Mouse (Mus musculus) retina, adult 2 months (tissue): ENCODE data around the gene Chchd6.

Source experiments
- DNase-seq: peaks from one replicate; pipeline ENCODE4 v3.0.0-alpha.2; 2012; ENCODE audit warnings: low read depth, low spot score

Chchd6 gene

DNA sequence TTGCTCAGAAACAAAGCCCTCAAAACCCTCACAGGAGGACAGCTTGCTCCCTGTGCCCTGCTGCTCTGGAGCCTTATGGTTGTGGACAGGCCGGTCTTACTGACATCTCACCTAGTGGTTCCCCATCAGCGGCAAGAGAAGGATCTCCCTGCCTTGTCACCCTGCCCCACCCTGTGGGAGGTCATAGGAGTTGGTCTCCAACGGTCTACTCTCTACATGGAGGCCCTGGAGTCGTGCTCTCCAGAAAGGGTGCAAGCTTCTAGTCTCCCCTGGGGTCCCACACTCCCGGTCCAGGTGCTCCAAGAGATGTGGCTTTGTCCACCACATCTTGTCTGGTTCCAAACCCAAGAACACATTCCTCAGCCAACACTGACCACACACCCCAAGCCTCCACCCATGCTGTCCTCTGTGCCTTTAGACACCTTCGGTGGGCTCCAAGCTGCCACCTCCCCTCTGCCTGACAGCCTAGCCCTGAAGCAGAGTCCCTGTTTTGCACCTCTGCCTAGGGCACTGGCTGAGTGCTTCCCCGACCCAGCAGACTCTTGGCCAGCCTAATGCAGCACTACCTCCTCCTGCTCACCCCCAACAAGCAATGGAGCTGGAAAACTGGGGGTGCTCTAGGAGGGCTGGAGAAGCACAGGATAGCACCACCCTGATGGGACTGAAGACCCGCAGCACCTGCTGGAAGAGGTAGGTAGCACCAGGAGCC is 234.6 kb downstream of the Chchd6 start:
- no peak for DNase-seq

DNA sequence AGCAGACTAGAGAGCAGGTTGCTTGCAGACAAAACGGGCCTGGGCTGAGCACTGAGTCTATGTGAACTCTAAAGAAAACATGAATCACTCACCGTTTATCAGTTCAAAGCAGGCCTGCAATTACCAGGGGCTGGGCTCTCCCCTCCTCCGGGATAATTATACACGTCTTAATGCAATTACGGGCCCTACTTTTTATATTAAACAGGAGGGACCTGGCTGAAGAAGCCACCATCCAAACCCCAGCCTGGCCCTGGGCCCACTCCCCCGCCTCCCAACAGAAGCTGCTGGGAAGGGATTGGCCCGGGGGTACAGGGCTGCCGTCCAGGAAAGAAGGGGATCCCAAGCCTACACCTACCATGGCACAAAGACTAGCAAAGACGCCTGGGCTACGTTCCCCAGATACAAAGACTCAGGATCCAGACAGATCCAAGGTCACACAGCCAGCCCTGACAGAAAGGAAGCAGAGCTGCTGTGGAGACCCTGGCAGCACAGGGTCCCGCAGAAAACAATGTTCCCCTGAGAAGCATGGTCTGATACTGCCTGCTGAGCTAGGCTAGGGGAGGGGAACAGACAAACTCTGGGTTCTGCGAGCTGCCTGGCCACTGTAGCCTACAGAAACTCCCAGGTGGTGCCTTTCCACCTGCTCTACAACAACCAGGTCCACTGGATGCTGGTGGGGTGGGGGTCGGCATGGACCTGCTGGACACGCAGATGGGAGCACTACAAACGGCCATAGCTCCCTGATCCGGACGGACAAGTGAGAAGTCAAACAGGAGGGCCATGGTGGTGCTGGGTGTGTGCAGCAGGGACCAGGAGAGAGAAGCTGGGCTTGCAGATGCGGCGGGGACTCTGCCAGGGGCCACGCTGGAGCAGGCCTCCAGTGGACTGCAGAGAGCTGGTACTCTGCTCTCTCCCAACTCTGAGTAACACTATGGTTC is 235.4 kb downstream of the Chchd6 start:
- DNase-seq, result no peak

DNA sequence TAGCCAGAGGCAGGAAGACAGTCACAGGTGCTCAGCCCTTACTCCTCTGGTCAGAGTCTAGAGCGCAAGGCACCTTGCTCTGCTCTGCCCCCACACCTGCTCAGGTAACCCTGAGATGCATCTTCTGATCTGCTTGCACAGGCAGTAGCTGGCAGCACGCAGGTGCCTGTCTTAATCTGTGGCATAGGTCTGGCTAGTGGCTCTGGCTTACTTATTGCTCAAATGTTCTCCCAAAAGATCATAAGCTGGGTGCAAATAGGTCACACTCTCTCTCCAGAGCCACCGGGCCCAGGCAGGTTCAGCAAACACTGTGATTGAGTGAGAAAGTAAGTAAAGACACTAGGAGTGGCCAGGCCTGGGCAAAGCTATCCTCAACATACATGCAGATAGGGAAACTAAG is 236.3 kb downstream of the Chchd6 start:
- no peak for DNase-seq

DNA sequence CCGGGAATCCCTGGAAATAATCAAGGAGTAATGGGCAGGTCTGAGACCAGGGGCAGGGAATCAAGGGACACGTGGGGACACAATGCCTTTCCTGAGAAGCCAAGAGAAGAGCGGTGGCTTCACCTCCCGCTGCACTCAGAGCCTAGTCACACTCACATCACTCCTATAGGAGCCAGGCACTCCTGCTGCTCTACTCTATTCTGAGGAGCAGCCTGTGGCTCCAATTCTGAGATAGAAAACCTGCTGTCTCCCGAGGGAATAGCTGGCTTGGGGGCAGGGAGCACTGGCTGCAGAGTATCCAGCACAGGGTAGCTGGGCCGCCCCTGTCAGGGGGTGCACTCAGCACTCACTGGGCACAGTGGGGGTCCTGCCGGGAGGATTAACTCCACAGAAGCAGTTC is 239.8 kb downstream of the Chchd6 start:
- no peak for DNase-seq

DNA sequence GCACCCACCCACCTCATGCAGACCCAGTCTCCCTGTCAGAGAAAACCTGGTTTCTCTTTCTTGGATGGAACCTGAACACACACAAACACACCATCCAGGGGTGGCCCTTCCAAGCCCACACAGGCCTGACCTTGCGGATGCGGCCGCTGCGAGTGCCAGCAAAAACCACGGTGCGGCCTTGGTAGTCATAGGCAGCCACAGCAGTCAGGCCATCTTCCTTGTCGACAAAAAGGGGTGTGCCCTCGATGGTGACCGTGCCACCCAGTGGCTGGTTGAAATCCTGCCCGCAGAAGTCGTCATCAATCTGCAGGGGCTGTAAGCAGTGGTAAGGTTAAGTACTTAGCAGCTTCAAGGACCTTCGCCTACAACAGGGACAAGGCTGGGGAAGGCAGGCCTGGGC is 240.7 kb downstream of the Chchd6 start:
- no peak for DNase-seq

DNA sequence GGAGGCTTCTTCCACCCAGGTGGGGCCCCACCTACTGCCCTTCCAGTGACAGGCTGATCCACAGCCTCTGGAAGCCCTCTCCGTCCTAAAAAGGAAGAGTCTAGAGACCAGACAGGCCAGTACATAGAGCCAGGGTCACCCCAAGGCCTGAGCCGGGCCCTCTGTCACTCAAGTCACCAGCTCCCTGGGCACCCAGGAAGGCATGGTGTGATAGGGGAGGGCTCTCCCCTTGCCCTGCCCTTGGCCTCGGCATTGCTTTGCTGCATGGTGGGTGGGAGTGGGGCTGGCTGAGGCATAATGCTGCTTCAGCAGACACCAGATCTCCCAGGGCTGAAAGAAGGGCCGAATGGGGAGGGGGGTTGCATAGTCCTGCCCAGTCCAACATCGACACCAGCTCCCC is 241.4 kb downstream of the Chchd6 start:
- no peak for DNase-seq

DNA sequence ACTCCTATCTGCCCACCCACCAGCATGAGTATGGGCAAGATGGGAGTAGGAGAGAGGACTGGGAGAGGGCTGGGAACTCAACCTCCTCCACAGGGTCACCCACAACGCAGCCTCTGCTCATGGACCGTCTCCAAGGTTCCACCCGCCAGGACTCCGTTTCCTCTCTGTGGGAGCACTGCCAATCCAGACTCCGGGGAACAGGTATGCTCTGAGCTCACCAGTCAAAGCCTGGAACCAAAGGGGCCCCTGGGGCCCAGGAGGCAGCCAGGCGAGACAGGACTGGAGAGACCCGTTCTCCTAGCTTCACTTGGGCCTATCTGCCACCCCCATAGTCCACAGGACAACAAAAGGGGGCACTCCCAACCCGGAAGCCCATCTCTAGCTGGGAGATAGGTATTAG is 242.4 kb downstream of the Chchd6 start:
- no peak for DNase-seq

DNA sequence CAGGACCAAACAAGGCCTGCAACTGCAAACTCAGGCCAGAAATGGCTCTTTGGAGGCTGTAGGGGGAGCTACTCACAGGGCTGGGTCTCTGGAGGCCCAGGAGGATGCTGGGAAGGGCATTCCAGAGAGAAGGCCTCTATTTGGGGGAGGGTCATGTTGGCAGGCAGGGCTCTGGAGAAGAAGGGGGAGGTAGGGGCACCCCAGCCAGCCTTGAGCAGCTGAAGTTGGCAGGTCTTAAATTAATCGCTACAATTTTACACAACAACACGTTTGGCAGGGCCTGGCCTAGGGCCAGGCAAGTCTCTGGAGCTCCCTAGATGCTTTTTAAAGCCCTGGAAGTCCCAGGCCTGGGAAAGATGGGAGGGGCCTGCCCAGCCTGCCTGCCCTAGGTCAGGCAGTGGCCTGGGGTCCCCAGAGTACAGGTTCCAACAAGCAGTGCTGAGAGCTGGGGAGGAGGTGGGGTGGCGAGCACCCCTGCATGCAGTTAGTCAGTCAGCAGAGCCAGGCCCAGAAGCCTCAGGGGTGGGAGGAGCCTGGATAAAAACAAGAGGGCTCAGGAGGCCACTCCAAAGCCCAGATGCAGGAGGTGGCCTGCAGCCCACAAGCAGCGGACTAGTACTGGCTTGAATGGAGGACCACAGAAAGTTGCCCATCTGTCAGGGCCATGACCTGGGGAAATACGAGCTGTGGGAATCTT is 243.9 kb downstream of the Chchd6 start:
- no peak for DNase-seq

DNA sequence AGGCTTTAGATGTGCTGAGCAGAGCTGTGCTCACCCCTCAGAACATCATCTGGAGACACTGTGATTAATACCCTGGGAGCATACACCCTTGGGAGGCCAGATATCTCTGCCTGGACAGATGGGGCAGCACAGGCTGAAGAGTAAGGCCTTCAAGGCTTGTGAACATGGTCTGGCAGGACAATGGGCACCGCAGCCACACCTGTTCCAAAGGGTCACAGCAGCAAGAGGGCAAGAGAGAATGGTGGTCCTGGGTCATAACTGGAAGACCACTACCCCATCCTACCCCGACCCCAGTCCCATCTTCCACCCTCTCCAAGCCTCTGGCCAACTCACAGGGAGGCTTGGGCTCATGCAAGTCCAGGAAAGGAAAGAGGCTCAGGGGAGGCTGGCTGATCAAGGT is 244.9 kb downstream of the Chchd6 start:
- no peak for DNase-seq

DNA sequence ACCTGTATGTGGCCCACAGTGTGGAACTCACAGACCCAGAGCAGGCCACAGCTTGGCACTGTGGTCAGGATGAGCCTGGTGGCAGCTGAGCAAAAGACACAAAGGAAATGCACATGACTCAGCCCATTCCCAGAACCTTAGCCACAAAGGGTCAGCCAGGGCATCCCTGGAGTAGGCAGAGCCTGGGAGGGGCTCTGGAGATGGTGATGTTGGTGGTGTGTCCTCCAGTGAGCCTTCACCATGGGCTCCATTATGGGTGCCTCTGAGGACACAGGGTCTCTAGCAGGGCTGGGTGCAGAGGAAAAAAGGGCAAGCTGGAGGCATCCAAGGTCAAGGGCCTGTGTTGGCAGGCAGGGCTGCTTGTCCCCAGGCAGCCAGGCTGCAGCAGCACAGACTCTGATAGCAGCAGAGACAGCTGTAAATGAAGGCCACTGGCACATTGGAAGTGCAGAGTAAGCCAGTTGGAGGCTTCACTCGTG is 245.4 kb downstream of the Chchd6 start:
- DNase-seq, result no peak

DNA sequence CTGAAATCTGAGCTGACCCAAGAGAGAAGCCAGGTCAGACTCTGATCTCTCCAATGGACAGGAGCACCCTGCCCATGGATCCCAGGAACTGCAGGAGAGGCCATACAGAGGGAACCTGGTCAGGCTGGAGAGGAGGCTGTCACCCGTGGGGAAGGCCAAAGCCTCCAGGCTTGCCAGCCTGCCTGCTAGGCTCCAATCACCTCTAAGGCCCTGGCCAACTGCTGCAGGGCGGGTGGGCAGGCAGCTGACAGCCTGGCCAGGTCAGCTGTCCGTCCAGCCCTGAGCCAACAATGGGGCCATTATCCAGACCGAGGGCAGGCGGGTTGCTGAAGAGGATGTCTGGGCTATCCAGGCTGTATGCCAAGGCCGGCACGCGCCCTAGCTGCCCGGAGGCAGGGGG is 247.1 kb downstream of the Chchd6 start:
- DNase-seq, result no peak

DNA sequence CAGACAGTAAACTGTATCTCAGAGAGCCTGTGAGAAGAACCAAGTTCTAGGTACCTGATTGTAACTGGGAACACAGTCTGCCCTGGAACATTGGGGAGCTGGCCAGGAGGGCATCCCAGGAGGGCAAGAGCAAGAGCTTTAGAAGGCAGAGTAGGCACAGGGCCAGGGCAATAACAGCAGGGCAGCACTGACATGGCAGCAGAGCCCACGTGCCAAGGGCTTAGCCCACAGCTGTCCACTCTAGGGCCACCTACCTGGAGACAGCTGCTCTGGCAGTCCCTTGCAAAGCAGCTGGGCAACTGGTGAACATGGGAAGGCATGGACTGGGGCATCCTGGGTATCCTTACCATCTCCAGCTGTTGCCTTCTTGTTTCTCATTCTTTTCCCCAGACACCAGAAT is 247.7 kb downstream of the Chchd6 start:
- no peak for DNase-seq

DNA sequence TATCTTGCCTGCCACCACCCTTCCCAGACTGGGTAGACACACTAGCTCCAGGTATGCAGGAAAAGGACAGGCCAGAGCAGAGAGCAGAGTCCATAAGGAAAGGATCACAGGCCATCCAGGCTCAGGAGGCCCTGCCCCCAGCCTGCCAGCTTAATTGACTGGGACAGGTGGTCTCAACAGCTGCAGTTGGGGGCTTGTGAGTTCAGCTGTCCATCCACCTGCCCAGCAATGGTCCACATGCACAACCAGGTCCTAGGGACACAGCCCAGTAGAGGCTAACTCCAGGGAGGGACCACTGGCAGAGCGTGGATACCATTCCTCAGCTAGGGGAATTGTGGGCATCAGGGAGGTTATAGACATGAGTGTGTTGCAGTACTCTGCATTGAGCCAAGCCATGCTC is 249.6 kb downstream of the Chchd6 start:
- DNase-seq, result no peak

DNA sequence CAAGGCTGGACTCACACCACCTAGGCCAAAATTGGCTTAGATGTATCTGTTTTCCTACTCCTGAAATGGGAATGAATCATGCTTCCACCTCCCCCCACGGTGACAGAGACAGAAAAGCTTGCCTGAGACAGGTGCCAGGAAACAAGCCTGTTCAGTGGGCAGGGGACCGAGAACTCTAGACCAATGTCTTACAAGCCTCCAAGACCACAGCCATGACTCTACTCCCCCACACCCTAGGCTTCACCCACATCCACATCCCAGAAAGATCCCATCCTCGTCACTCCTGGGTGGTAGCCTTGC is 250.0 kb downstream of the Chchd6 start:
- no peak for DNase-seq

DNA sequence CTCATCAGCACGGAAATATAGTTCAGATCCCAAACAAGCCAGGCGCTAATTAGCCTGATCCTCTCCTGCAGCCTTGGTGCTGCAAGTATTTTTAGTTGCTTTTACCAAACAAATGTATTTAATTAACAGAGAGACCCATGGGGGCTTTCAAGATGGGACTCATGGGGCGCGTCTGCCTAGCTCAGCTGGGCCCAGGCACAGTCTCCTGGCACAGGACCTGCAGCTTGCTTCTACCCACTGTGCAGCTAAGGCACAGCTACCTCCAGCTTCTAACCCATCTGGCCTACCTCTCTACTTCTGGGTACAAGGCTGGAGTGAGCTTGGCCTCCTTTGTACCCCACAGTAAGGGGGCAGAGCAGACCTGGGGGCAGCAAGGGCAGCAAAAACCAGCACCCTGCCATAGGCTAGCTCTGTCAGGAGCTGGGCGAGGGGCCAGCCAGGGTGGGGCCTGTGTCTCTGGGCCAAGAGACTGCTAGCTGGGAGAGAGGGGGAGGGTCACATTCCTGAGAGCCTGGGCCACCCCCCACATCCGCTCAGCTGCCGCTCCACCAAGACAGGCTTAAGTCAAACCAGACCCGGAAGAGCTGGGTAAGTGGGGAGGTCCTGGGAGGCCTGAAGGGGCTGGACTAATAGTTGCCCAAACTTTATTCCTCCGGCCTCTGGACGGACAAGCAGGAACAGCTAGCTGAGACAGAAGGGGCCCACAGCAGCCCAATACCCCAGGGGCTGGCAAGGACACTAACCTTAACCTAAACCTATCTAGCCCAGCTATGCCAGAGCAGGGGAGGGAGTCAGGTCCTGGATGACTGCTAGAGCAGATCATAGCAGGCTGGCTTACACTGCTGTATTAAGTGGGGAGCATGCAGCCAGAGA is 250.6 kb downstream of the Chchd6 start:
- no peak for DNase-seq

DNA sequence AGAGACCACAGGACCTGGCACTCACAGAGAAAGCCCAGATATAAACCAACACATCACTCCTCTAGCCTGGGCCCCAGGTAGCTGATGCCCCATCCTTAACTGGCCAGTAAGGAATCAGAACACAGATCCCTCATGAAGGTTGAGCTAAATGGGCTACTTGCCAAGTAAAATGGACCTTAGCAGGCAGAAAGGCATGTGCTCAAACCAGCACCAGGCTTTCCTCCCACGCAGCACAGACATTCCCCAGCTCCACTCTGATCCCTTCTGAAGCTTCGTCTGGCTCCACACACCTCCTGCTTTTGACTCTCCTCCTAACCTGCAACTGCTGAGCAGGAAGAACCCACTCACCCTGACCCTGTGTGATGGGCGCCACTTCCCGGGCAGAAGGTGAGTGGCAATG is 253.5 kb downstream of the Chchd6 start:
- no peak for DNase-seq

DNA sequence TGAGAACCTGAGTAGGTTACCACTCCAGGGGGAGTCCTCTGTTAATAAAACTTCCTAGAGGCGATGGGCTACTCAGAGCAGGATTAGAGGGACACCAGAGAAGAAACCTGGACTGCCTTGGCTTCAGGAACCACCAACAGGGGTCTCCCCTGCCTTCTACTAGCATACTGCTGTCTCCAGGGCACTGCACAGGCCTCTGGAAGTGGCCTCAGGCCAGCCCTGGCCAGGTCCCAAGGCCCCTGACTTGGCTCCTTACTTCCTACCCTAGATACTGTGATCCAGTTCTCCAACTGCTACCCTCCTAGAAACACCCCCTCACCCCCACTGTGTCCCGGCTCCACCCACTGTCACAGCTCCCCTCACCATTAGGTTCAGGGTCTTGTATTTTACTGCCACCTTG is 256.0 kb downstream of the Chchd6 start:
- no peak for DNase-seq

DNA sequence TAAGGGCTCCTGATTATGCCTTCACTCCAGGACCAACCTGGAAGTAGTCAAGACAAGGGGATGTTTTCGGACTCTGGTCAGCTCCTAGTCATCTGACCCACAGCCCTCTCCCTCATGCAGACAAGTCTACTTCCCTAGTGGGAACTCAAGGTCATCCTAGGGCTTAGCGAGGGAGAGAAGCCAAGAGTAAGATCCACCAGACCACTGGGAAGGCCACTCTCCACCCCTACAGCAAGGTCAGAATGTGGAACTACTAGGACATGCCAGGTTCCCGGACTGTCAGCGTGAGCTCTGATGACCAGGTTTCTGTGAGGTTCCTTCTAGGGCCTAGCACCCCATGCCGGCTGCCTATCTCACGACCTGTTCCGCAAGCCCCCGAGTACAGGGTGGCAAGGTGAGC is 256.7 kb downstream of the Chchd6 start:
- no peak for DNase-seq

DNA sequence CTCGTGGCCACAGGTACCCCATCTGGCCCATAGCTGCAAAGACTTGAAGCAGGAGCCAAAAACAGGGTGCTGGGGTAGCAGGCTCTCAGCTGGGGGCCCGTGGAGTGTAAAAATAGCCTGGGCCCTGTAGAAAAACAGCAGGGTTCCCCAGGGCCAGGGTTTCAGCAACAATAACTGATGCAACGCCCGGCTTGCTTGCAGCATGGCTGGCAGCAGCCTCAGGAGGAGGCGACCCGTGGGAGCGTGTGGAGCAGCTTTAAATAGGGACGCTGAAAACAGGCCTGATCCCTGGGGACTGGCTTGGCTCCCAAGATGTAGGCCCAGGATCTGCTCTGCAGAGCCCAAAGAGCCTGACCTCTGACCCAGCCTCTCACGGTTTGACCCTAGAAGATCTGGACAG is 257.9 kb downstream of the Chchd6 start:
- DNase-seq, result no peak

DNA sequence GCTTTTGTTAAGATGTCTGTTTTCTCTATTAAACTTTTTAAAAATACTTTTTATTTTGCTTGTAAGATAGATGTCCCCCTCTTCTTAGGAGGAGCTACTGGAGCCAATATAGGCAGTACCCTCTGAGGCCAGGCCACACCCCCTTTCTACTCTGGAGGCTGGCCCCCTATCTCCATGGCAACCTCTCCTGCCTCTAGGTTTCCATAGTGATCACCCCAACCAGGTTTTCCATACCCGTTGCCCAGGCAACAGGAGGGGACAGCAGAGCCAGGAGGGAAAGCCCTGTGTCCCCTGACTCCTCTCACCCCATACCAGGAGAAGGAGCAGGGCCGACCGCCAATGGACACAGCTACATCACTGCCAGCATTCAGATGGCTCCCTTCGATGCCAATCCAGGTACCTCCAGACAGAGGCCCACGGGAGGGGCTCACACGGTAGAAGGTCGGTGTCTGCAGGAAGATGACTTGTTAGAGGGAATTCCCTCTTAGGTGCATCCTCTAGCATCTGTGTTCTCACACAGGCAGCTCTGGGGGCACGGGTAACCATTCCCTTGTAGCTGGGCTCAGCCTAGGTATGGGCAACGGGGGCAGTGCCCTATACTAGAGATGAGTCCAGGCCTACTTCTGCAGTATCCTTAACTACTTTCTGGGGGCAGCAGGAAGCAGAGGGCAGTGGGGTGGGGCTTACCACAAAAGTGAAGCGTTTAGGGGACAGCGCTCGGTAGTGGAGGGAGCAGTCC is 261.3 kb downstream of the Chchd6 start:
- no peak for DNase-seq
